Mouse (Mus musculus) inflammation-experienced regulatory T-cells, adult 6 months (primary cell): ENCODE results near the gene Olfr322. TPM values are rescaled to one million over a fixed set of nuclear protein-coding genes. Genes with fewer than 3 reads are reported as not detected.

Experiments
- polyA plus RNA-seq, 3 experiments: library from polyadenylated mRNA; unstranded; fragments of 100-300 nt; shearing (Covaris generic); gene quantifications; one replicate each; pipeline ENCODE4 v1.2.1; 2017

The Olfr322 gene
- polyA plus RNA-seq, 3 experiments from 2014 or later = not detected

Other genes starting within 250 kb of the Olfr322 start
- gene 1810065E05Rik, start 237.7 kb upstream of the Olfr322 start, polyA plus RNA-seq = not detected
- not detected for gene Gm12253, start 226.2 kb upstream of the Olfr322 start, polyA plus RNA-seq
- not detected for gene Lypd9, start 205.9 kb upstream of the Olfr322 start, polyA plus RNA-seq
- not detected for gene Olfr30, start 196.5 kb upstream of the Olfr322 start, polyA plus RNA-seq
- gene Olfr332, start 166.2 kb upstream of the Olfr322 start, polyA plus RNA-seq = under 1 TPM in 1 of 3 experiments, not detected in 2; 0.13 TPM
- gene Olfr331, start 156.2 kb upstream of the Olfr322 start, polyA plus RNA-seq = not detected
- gene Olfr330, start 123.9 kb upstream of the Olfr322 start, polyA plus RNA-seq = not detected
- gene Olfr329-ps, start 112.4 kb upstream of the Olfr322 start, polyA plus RNA-seq = not detected
- not detected for gene Olfr328, start 103.1 kb upstream of the Olfr322 start, polyA plus RNA-seq
- gene Olfr224, start 88.2 kb upstream of the Olfr322 start, polyA plus RNA-seq = under 1 TPM in 1 of 3 experiments, not detected in 2; 0.26 TPM
- not detected for gene Olfr325, start 81.1 kb upstream of the Olfr322 start, polyA plus RNA-seq
- gene Olfr324, start 63.7 kb upstream of the Olfr322 start, polyA plus RNA-seq = not detected
- gene 2210407C18Rik, start 42.7 kb upstream of the Olfr322 start, polyA plus RNA-seq = not detected
- not detected for gene Olfr323, start 28.3 kb upstream of the Olfr322 start, polyA plus RNA-seq
- not detected for gene Trim58, start 18.3 kb upstream of the Olfr322 start, polyA plus RNA-seq
- not detected for gene Olfr320, start 22.3 kb downstream of the Olfr322 start, polyA plus RNA-seq
- not detected for gene Olfr319, start 40.4 kb downstream of the Olfr322 start, polyA plus RNA-seq
- gene Olfr318, start 65.2 kb downstream of the Olfr322 start, polyA plus RNA-seq = not detected
- not detected for gene Olfr317, start 80.4 kb downstream of the Olfr322 start, polyA plus RNA-seq
- gene Olfr316, start 94.0 kb downstream of the Olfr322 start, polyA plus RNA-seq = not detected
- not detected for gene Olfr315, start 114.4 kb downstream of the Olfr322 start, polyA plus RNA-seq
- gene Olfr314, start 124.2 kb downstream of the Olfr322 start, polyA plus RNA-seq = not detected
- gene Fam183b, start 143.2 kb downstream of the Olfr322 start, polyA plus RNA-seq = not detected
- not detected for gene Olfr313, start 156.2 kb downstream of the Olfr322 start, polyA plus RNA-seq
- gene Olfr312, start 170.5 kb downstream of the Olfr322 start, polyA plus RNA-seq = under 1 TPM in 1 of 3 experiments, not detected in 2; 0.13 TPM
- gene Olfr311, start 180.5 kb downstream of the Olfr322 start, polyA plus RNA-seq = not detected
- 10 to 100 TPM in 1 of 3 experiments, 1 to 10 TPM in 2; 3.3 to 11.0 (median 8.5) TPM for gene Gm12258, start 188.4 kb downstream of the Olfr322 start, polyA plus RNA-seq
- 10 to 100 TPM in 2 of 3 experiments, 1 to 10 TPM in 1; 7.3 to 12.4 (median 11.2) TPM for gene 2810021J22Rik, start 208.4 kb downstream of the Olfr322 start, polyA plus RNA-seq
- 1 to 10 TPM; 7.8 to 9.5 (median 8.9) TPM for gene Zfp39, start 245.4 kb downstream of the Olfr322 start, polyA plus RNA-seq